Comparison of ENCODE assay signal across 11 mouse cellular contexts in genomic region chr12:119325400-119325799, GRCm38 (mm10). TPM values are rescaled to one million over a fixed set of nuclear protein-coding genes. Genes with fewer than 3 reads are reported as not detected.
DNase-seq lines count a peak whose midpoint lies in the region; ATAC-seq lines count a peak whose summit lies in the region.
"Had no signal": no experiment of that assay in that cellular context is flagged by ENCODE, and none has a peak within 500 bp of the region (broad histone marks: within the 10 kb centered on the region; RNA-seq: fewer than 3 reads in every experiment).

No protein-coding gene starts in this region.

- H3K36me3 ChIP-seq in kidney, embryonic 16.5 days (ENCODE audit: insufficient read depth, low read length), result no peaks in the 10 kb centered on the region
- H3K36me3 ChIP-seq: neural tube, embryonic 13.5 days had no signal

- no peaks in the 10 kb centered on the region for H3K27me3 ChIP-seq in kidney, embryonic 16.5 days (ENCODE audit: insufficient read depth, low read length)
- H3K27me3 ChIP-seq: neural tube, embryonic 13.5 days had no signal

- no peaks in the 10 kb centered on the region for H3K4me1 ChIP-seq in kidney, embryonic 16.5 days (ENCODE audit: insufficient read depth, low read length)
- H3K4me1 ChIP-seq: neural tube, embryonic 13.5 days had no signal

- no peak for ATAC-seq in kidney, embryonic 16.5 days (ENCODE audit: low FRiP score, low TSS enrichment)

- H3K4me3 ChIP-seq in kidney, embryonic 16.5 days (ENCODE audit: low read length), result no peak overlapping the region
- H3K4me3 ChIP-seq: neural tube, embryonic 13.5 days had no signal

- H3K9ac ChIP-seq in kidney, embryonic 16.5 days (replicated peaks; ENCODE audit: low read length), result no peak overlapping the region
- H3K9ac ChIP-seq: neural tube, embryonic 13.5 days had no signal

- no peak overlapping the region for H3K27ac ChIP-seq in kidney, embryonic 16.5 days (ENCODE audit: low read length)
- H3K27ac ChIP-seq: neural tube, embryonic 13.5 days had no signal

- no peaks in the 10 kb centered on the region for H3K9me3 ChIP-seq in kidney, embryonic 16.5 days (ENCODE audit: low read length)
- H3K9me3 ChIP-seq: neural tube, embryonic 13.5 days had no signal

- peak; percentile 14 for DNase-seq in adrenal gland, postnatal 14 days
- DNase-seq in adrenal gland, adult 8-10 months, result no peak
- DNase-seq in kidney, postnatal 10 days, result peak; percentile 25
- peak; percentile 30 for DNase-seq in 416B (ENCODE audit: low read depth)
- DNase-seq in embryo, embryonic 11 days, result peak; percentile 29
- DNase-seq in urinary bladder, adult 2 months (ENCODE audit: low spot score), result no peak
- no peak for DNase-seq in cerebellum, adult 8-10 months
- DNase-seq: heart, postnatal 36 days; layer of hippocampus, postnatal 36 days had no signal

- no peak overlapping the region for H3K4me2 ChIP-seq in kidney, embryonic 16.5 days (replicated peaks; ENCODE audit: low read depth, low read length)
- H3K4me2 ChIP-seq: neural tube, embryonic 13.5 days had no signal

RNA-seq across cellular contexts. Expression of gene Macc1, which starts 11.3 kb away (rescaled TPM):
- total RNA-seq in adrenal gland, postnatal 14 days (2021), result 0.11 and 0.19 TPM in 2 replicates
- not detected for total RNA-seq in adrenal gland, adult 8-10 months (2022)
- 0.65 and 0.94 TPM in 2 replicates for polyA plus RNA-seq in kidney, embryonic 16.5 days (2015; fragmentation: Nextera tagmentation; extraction: Ambion mirVana)
- 4.5 and 5.0 TPM in 2 replicates for polyA plus RNA-seq in urinary bladder, adult 2 months (2012; rRNA removed)
- total RNA-seq: heart, postnatal 36 days; layer of hippocampus, postnatal 36 days had no signal
- polyA plus RNA-seq: neural tube, embryonic 13.5 days had no signal

Comparison
In these comparisons a context has a peak if more than half of its experiments do, and no peak if none do; other contexts are left out.
1. DNase-seq: peak in adrenal gland, postnatal 14 days (single experiment), kidney, postnatal 10 days (single experiment), 416B (single experiment) and embryo, embryonic 11 days (single experiment); none in adrenal gland, adult 8-10 months (single experiment), urinary bladder, adult 2 months (single experiment) and cerebellum, adult 8-10 months (single experiment).